Mouse (Mus musculus) intestine, embryonic 16.5 days (tissue): ENCODE data around the gene Ptges2. TPM values are rescaled to one million over a fixed set of nuclear protein-coding genes. Genes with fewer than 3 reads are reported as not detected.

Experiments
- ATAC-seq: fragments of 200-750 bp; cut with Nextera tagmentation; 2 replicates; pipeline ENCODE4 v1.8.0; 2017; ENCODE audit warnings: moderate TSS enrichment, moderate library complexity
- H3K27ac ChIP-seq: fragments of 300-500 bp; sonication (generic); 2 replicates; pipeline ENCODE4 v1.5.1; 2014; ENCODE audit warnings: mild to moderate bottlenecking, low read length
- H3K27me3 ChIP-seq: fragments of 300-500 bp; sonication (generic); replicated peaks from 2 replicates; pipeline ENCODE4 v1.6.1; 2014; ENCODE audit warnings: low read length, control low read depth, mixed read lengths; ENCODE audit not compliant: control insufficient read depth, insufficient read depth
- H3K36me3 ChIP-seq: fragments of 300-500 bp; sonication (generic); 2 replicates; pipeline ENCODE4 v1.6.1; 2014; ENCODE audit warnings: low read length, control low read depth; ENCODE audit not compliant: control insufficient read depth, insufficient read depth
- H3K4me1 ChIP-seq: fragments of 300-500 bp; sonication (generic); 2 replicates; pipeline ENCODE4 v1.6.1; 2014; ENCODE audit warnings: low read length, control low read depth, mixed read lengths; ENCODE audit not compliant: control insufficient read depth, insufficient read depth
- H3K4me2 ChIP-seq: fragments of 300-500 bp; sonication (generic); 2 replicates; pipeline ENCODE4 v1.6.1; 2014; ENCODE audit warnings: low read depth, low read length, control low read depth
- H3K4me3 ChIP-seq: fragments of 300-500 bp; sonication (generic); 2 replicates; pipeline ENCODE4 v1.5.1; 2014; ENCODE audit warnings: mild to moderate bottlenecking, low read length
- H3K9ac ChIP-seq: fragments of 300-500 bp; sonication (generic); 2 replicates; pipeline ENCODE4 v1.6.1; 2014; ENCODE audit warnings: low read depth, low read length
- H3K9me3 ChIP-seq: fragments of 300-500 bp; sonication (generic); 2 replicates; pipeline ENCODE4 v1.6.1; 2016; ENCODE audit warnings: low read length, control low read depth; ENCODE audit not compliant: control insufficient read depth
- WGBS: fragments of 180-500 bp; shearing (Covaris S2); extraction: QIAGEN DNeasy Blood & Tissue Kit; methylation state at CpG from one replicate; pipeline ENCODE4 v1.1.7; 2014; 5-methylcytosine and 5-hydroxymethylcytosine counted together
- polyA plus RNA-seq: library from polyadenylated mRNA; unstranded; fragments of >200 nt; fragmentation: Nextera tagmentation; extraction: Ambion mirVana; gene quantifications from 2 replicates; pipeline ENCODE4 v1.2.1, GENCODE M21; 2015

Gene Ptges2
- polyA plus RNA-seq, 1 experiment from 2014 or later, result 49.8 TPM

- Histone ChIP-seq H3K4me3 (peak overlapping the region; percentile 88), H3K27me3 (no peaks in the 10 kb centered on the region), H3K9ac (peak overlapping the region; percentile 56), H3K4me2 (peak overlapping the region; percentile 85), H3K27ac (peak overlapping the region; percentile 89), H3K4me1 (peaks cover 25% of the 10 kb centered on the region), H3K36me3 (peaks cover 3% of the 10 kb centered on the region; the same call in 1 of the 2 replicates), H3K9me3 (no peaks in the 10 kb centered on the region)
- under 1% methylated on average over 25 of the region's 25 CpGs for WGBS
- peak; percentile 97 for ATAC-seq
Observed at GRCm38 (mm10) chr2:32451870-32452372, 56.2 kb downstream of the Ptges2 start.

DNA sequence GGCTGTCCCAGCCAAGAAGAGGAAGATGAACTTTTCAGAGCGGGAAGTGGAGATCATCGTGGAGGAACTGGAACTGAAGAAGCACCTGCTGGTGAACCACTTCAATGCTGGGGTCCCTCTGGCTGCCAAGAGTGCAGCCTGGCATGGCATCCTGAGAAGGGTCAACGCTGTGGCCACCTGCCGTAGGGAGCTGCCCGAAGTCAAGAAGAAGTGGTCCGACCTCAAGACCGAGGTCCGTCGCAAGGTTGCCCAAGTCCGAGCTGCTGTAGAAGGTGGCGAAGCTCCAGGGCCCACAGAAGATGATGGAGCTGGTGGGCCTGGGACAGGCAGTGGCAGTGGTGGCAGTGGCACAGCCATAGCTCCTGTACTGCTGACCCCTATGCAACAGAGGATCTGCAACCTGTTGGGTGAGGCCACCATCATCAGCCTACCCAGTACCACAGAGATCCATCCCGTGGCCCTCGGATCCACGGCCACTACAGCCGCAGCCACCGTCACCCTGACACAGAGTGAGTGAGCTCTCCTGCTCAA is 56.8 kb downstream of the Ptges2 start:
- Histone ChIP-seq H3K4me1 (peaks cover 22% of the 10 kb centered on the region), H3K4me2 (peak overlapping the region; percentile 52), H3K36me3 (peaks cover 3% of the 10 kb centered on the region; the same call in 1 of the 2 replicates), H3K4me3 (peak overlapping the region; percentile 34), H3K27ac (peak overlapping the region; percentile 55), H3K9ac (peak overlapping the region; percentile 56; the same call in 1 of the 2 replicates), H3K27me3 (no peaks in the 10 kb centered on the region), H3K9me3 (no peaks in the 10 kb centered on the region)
- ATAC-seq, result no peak
- 93% methylated on average over 16 of the region's 16 CpGs for WGBS

DNA sequence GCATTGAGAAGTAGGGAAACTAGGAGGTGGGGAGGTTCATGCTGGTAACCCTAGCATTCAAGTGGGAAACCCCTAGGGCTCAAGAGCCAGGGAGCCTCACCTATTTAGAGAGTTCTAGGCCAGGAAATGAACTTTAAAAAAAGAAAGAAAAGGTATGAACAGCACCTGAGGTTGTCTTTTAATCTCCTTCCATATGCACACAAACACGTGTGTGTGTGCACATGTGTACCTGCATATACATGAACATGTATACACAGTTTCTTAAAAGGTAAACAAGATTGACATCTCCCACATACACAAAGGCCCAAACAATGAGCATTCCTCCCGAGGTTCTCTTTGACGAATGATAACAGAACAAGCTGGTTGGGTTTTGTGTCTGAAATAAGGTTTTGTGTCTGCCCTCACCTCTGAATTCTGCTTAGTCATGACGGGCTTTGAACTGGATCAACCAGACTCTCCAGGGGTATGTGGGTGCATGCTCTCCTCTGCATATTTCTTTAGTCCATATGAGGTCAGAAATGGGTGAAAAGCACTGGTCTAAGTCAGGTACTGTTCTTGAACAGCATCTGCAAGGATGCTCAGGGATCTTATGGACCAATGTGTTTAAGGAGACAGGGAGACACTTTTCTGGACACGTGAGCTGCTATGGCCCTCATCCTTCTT is 58.1 kb downstream of the Ptges2 start:
- Histone ChIP-seq H3K9ac (no peak overlapping the region), H3K4me3 (no peak overlapping the region), H3K27ac (no peak overlapping the region), H3K36me3 (peaks cover 3% of the 10 kb centered on the region; the same call in 1 of the 2 replicates), H3K9me3 (no peaks in the 10 kb centered on the region), H3K4me1 (peaks cover 16% of the 10 kb centered on the region), H3K27me3 (no peaks in the 10 kb centered on the region), H3K4me2 (no peak overlapping the region)
- 73% methylated on average over 5 of the region's 5 CpGs for WGBS
- no peak for ATAC-seq

- H3K4me2 ChIP-seq, result no peak overlapping the region
- WGBS, result 74% methylated on average over 10 of the region's 10 CpGs
- H3K4me3 ChIP-seq, result no peak overlapping the region
- ATAC-seq, result no peak
- no peak overlapping the region for H3K27ac ChIP-seq
- peaks cover 3% of the 10 kb centered on the region; the same call in 1 of the 2 replicates for H3K36me3 ChIP-seq
- H3K9me3 ChIP-seq, result no peaks in the 10 kb centered on the region
- H3K4me1 ChIP-seq, result peaks cover 15% of the 10 kb centered on the region
- no peaks in the 10 kb centered on the region for H3K27me3 ChIP-seq
- no peak overlapping the region for H3K9ac ChIP-seq
Observed at GRCm38 (mm10) chr2:32454633-32455032, 58.9 kb downstream of the Ptges2 start.

- H3K9me3 ChIP-seq, result no peaks in the 10 kb centered on the region
- no peak overlapping the region for H3K4me3 ChIP-seq
- no peaks in the 10 kb centered on the region for H3K27me3 ChIP-seq
- no peak overlapping the region for H3K4me2 ChIP-seq
- ATAC-seq, result no peak
- H3K4me1 ChIP-seq, result peaks cover 15% of the 10 kb centered on the region
- 86% methylated on average over 8 of the region's 8 CpGs for WGBS
- peaks cover 3% of the 10 kb centered on the region; the same call in 1 of the 2 replicates for H3K36me3 ChIP-seq
- no peak overlapping the region for H3K9ac ChIP-seq
- H3K27ac ChIP-seq, result no peak overlapping the region
Observed at GRCm38 (mm10) chr2:32455101-32455500, 59.4 kb downstream of the Ptges2 start.

Other genes starting within 250 kb of the Ptges2 start
- gene Prrc2b, start 244.8 kb upstream of the Ptges2 start, polyA plus RNA-seq, result 14.4 and 16.2 TPM in 2 replicates
- 26.7 and 26.9 TPM in 2 replicates for gene Pomt1, start 159.3 kb upstream of the Ptges2 start, polyA plus RNA-seq
- gene Uck1, start 135.7 kb upstream of the Ptges2 start, polyA plus RNA-seq, result 72.4 and 74.4 TPM in 2 replicates
- gene Golga2, start 108.5 kb upstream of the Ptges2 start, polyA plus RNA-seq, result 21.5 and 21.6 TPM in 2 replicates
- 342 and 377 TPM in 2 replicates for gene Swi5, start 107.8 kb upstream of the Ptges2 start, polyA plus RNA-seq
- gene Ciz1, start 43.6 kb upstream of the Ptges2 start, polyA plus RNA-seq, result 47.1 and 51.4 TPM in 2 replicates
- 11.8 and 12.5 TPM in 2 replicates for gene Dnm1, start 42.6 kb upstream of the Ptges2 start, polyA plus RNA-seq
- gene 1110008P14Rik, start 14.0 kb upstream of the Ptges2 start, polyA plus RNA-seq, result 44.2 and 45.8 TPM in 2 replicates
- gene Lcn2, start 7.6 kb upstream of the Ptges2 start, polyA plus RNA-seq, result 2.2 and 4.2 TPM in 2 replicates
- gene Naif1, start 54.6 kb downstream of the Ptges2 start, polyA plus RNA-seq, result 5.1 and 5.3 TPM in 2 replicates
- gene Slc25a25, start 55.5 kb downstream of the Ptges2 start, polyA plus RNA-seq, result 19.3 and 19.9 TPM in 2 replicates
- 7.6 and 9.4 TPM in 2 replicates for gene Fam102a, start 139.4 kb downstream of the Ptges2 start, polyA plus RNA-seq
- 123 and 128 TPM in 2 replicates for gene Dpm2, start 175.0 kb downstream of the Ptges2 start, polyA plus RNA-seq
- 0.33 and 0.34 TPM in 2 replicates for gene Pip5kl1, start 178.9 kb downstream of the Ptges2 start, polyA plus RNA-seq
- not detected in 2 replicates for gene 9430097D07Rik, start 179.8 kb downstream of the Ptges2 start, polyA plus RNA-seq
- 14.7 and 16.5 TPM in 2 replicates for gene St6galnac4, start 191.2 kb downstream of the Ptges2 start, polyA plus RNA-seq
- 12.3 and 15.2 TPM in 2 replicates for gene St6galnac6, start 203.8 kb downstream of the Ptges2 start, polyA plus RNA-seq
- gene Ak1, start 225.9 kb downstream of the Ptges2 start, polyA plus RNA-seq, result 15.3 and 18.6 TPM in 2 replicates